Mouse (Mus musculus) liver, adult 2 months (tissue): ENCODE results near the gene Mmaa. TPM values are rescaled to one million over a fixed set of nuclear protein-coding genes. Genes with fewer than 3 reads are reported as not detected.

ENCODE experiments used
- DNase-seq: peaks from one replicate; pipeline ENCODE4 v3.0.0-alpha.2; 2011; ENCODE audit warnings: low read depth, low spot score; ENCODE audit errors: extremely low read depth
- H3K27ac ChIP-seq: fragments of 200-500 bp; replicated peaks from 2 replicates; pipeline ENCODE4 v1.5.1; 2012; ENCODE audit warnings: low read depth, mild to moderate bottlenecking, control low read depth, inconsistent platforms, low read length; ENCODE audit not compliant: insufficient read depth
- H3K27me3 ChIP-seq: fragments of 200-500 bp; 2 replicates; pipeline ENCODE4 v1.6.1; 2012; ENCODE audit warnings: mild to moderate bottlenecking, moderate library complexity, low read length, inconsistent platforms; ENCODE audit not compliant: control insufficient read depth, insufficient read depth
- H3K36me3 ChIP-seq: fragments of 200-500 bp; 2 replicates; pipeline ENCODE4 v1.6.1; 2012; ENCODE audit warnings: low read length, inconsistent platforms; ENCODE audit not compliant: control insufficient read depth, insufficient read depth
- H3K4me1 ChIP-seq: fragments of 200-500 bp; 2 replicates; pipeline ENCODE4 v1.6.1; 2011; ENCODE audit warnings: low read length; ENCODE audit not compliant: control insufficient read depth, insufficient read depth
- H3K4me3 ChIP-seq: fragments of 200-500 bp; 2 replicates; pipeline ENCODE4 v1.5.1; 2011; ENCODE audit warnings: low read depth, mild to moderate bottlenecking, control low read depth, low read length, moderate library complexity; ENCODE audit not compliant: insufficient read depth
- H3K79me2 ChIP-seq: fragments of 200-500 bp; 2 replicates; pipeline ENCODE4 v1.6.1; 2012; ENCODE audit warnings: inconsistent platforms, mild to moderate bottlenecking, low read length, moderate library complexity; ENCODE audit not compliant: control insufficient read depth, insufficient read depth
- H3K9ac ChIP-seq: fragments of 200-500 bp; 2 replicates; pipeline ENCODE4 v1.6.1; 2012; ENCODE audit warnings: low read depth, mild to moderate bottlenecking, control low read depth, inconsistent platforms, low read length
- CTCF ChIP-seq: fragments of 200-500 bp; IDR thresholded peaks from 2 replicates; pipeline ENCODE4 v1.5.1; 2011; ENCODE audit warnings: low read depth, low read length, control low read depth
- POLR2A ChIP-seq: fragments of 200-500 bp; IDR thresholded peaks from 2 replicates; pipeline ENCODE4 v1.6.1; 2011; ENCODE audit warnings: low read length, control low read depth; ENCODE audit not compliant: insufficient read depth; ENCODE audit errors: extremely low read depth
- WGBS: fragments of 180-500 bp; shearing (Covaris S2); methylation state at CpG from one replicate; pipeline ENCODE4 v1.1.7; 2018; 5-methylcytosine and 5-hydroxymethylcytosine counted together
- polyA plus RNA-seq: library from polyadenylated mRNA; depleted of rRNA; stranded (reverse); fragments of >200 nt; gene quantifications from 2 replicates; pipeline ENCODE4 v1.2.3, GENCODE M21; 2012
- total RNA-seq: library from RNA; depleted of rRNA; stranded (reverse); fragments of >200 nt; gene quantifications from 2 replicates; pipeline ENCODE4 v1.2.3, GENCODE M21; 2014

Gene Mmaa
- total and polyA plus RNA-seq, 2 experiments, result 7.4 to 9.0 TPM

DNA sequence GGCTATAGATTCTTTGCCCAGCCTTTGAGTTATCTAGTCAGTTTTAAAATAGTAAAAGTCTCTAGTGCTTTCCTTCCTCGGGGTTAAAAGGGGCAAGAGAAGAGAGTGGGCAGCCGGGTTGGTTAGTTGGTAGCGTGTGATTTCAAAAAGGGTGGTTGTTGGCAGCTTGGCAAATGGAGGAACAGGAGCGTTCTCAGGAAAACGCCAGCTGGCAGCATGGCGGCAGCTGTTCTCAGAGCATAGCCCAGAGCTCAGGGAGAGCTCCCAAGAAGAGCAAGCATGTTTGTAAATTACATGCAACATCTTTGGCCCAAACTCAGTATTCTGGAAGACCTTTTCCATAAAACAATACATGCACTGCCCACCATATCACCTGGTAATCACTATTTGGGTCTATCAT lies 41.0 kb downstream of the Mmaa start:
- DNase-seq, result no peak
- Histone ChIP-seq H3K9ac (no peak overlapping the region), H3K79me2 (no peaks in the 10 kb centered on the region), H3K4me1 (no peaks in the 10 kb centered on the region), H3K4me3 (no peak overlapping the region), H3K27me3 (no peaks in the 10 kb centered on the region), H3K27ac (no peak overlapping the region), H3K36me3 (no peaks in the 10 kb centered on the region)
- TF ChIP-seq CTCF, result no peak
- no peak for TF ChIP-seq POLR2A
- 93% methylated on average over 6 of the region's 6 CpGs for WGBS

DNA sequence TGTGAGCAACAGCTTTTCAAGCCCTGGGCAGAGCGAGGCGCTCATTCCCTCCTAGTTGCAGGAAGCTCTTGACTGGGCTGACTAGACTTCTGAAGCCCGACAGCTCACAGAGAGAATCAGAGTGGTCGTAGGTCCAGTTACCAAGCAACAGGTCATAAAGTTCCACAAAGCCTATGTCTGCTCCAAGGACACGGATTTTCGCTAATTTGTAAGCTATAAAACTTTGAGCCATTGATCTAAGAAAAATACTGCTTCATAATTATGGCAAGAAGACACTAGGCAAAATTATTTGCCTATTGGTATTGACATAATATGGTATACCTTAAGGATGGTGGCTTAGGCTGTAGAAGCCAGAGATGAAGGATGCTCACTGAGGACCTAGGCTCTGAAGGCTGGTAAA lies 46.3 kb downstream of the Mmaa start, which contains the start of gene 1700011L22Rik:
Gene 1700011L22Rik, minus strand, starts transcription at position 101 of the 400 bp plus-strand sequence.
- Histone ChIP-seq H3K36me3 (no peaks in the 10 kb centered on the region), H3K9ac (no peak within 1 kb of the TSS), H3K4me1 (no peaks in the 10 kb centered on the region), H3K27me3 (no peaks in the 10 kb centered on the region), H3K79me2 (no peaks in the 10 kb centered on the region), H3K4me3 (no peak within 1 kb of the TSS), H3K27ac (no peak within 1 kb of the TSS)
- WGBS, result 96% methylated on average over 6 of the region's 6 CpGs
- no peak for DNase-seq
- no peak for TF ChIP-seq CTCF
- no peak for TF ChIP-seq POLR2A

DNA sequence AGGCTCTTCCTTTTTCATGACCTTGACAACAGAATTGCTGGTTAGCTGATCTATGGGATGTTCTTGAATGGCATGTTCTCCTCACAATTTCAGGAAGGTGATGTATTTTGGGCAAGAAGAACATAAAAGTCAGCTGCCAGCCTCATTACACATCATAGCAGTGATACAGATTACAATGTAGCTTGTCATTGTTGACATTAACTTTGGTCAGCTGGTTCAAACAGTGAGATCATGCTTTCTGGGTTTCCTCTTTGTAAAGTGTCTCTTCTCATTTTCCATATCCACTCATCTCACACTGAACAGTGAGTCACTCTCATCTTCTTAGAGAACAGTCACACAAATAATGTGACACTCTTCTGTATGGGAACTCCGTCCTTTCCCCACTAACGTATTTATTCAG lies 51.3 kb downstream of the Mmaa start:
- Histone ChIP-seq H3K4me3 (no peak overlapping the region), H3K36me3 (no peaks in the 10 kb centered on the region), H3K9ac (no peak overlapping the region), H3K4me1 (no peaks in the 10 kb centered on the region), H3K27me3 (no peaks in the 10 kb centered on the region), H3K27ac (no peak overlapping the region), H3K79me2 (no peaks in the 10 kb centered on the region)
- TF ChIP-seq CTCF (no peak), POLR2A (no peak)
- WGBS, result 94% methylated on average over 2 of the region's 2 CpGs
- no peak for DNase-seq

DNA sequence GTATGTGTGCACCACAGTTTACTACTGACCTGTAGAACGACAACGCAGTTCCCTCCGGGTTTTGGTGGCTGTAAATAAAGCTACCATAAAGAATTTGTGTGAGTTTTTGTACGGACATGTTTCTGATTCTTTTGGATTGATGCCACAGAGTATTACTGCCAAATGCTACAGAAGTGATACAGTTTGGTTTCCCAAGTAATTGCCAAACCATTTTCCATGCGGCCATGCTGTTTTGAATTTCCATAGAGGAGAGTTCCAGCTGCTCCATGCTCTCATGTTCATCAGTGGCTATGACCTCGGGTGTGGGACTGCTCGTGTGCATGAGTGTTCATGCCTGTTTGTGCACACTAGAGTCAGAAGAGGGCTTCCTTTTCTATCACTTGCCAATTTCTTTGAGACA lies 54.7 kb downstream of the Mmaa start:
- Histone ChIP-seq H3K9ac (no peak overlapping the region), H3K27ac (no peak overlapping the region), H3K4me3 (no peak overlapping the region), H3K27me3 (no peaks in the 10 kb centered on the region), H3K79me2 (no peaks in the 10 kb centered on the region), H3K36me3 (no peaks in the 10 kb centered on the region), H3K4me1 (no peaks in the 10 kb centered on the region)
- DNase-seq, result no peak
- TF ChIP-seq CTCF, result no peak
- TF ChIP-seq POLR2A, result no peak
- 81% methylated on average over 7 of the region's 7 CpGs for WGBS

DNA sequence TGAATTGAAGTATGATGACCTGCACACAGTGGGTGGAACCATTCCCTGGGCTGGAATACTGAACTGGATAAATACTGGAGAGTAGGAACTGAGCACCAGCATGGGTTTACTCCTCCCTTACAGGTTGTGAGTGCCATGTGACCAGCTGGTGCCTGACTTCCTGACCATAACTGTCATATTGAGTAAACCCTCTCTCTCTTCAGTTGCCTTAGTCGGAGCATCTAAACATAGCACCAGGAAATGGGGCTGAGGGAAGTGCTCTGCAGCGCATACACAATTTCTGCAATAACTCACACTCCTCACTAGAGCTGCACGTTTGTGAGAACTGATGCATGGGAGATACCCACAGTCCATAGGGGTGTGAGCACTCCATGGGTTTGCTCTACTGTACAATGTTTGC lies 55.4 kb downstream of the Mmaa start:
- Histone ChIP-seq H3K9ac (no peak overlapping the region), H3K27ac (no peak overlapping the region), H3K36me3 (no peaks in the 10 kb centered on the region), H3K4me1 (no peaks in the 10 kb centered on the region), H3K79me2 (no peaks in the 10 kb centered on the region), H3K4me3 (no peak overlapping the region), H3K27me3 (no peaks in the 10 kb centered on the region)
- WGBS, result 71% methylated on average over 3 of the region's 3 CpGs
- no peak for DNase-seq
- no peak for TF ChIP-seq POLR2A
- TF ChIP-seq CTCF, result no peak

DNA sequence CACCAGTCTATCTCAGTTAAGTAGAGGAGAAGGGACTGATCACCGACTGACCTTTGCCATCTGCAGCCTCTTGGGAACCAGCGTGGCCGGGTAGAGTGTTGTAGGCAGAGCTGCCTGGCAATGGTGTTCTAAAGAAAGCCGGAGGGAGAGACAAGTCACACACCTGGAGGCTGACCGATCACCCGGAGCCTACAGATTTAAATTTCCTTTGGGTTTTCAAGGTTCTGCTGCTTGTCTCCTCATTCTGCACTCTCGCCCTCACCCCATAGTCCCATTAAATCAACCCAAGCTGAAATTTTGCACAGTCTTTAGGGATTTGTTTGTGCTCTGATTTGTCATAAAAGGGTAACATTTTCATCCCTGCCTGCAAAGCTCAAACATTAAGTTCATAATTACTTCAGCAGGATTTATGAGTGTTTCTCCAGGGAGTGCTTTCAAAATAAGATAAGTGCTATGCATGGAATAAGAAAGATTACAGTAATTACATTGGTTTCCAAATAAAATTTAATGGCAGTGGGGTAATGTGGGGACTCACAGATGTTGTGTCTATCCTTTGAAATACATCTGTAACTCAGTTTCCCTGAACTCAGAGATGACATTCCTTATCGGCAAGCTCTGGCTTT lies 65.4 kb downstream of the Mmaa start:
- Histone ChIP-seq H3K79me2 (no peaks in the 10 kb centered on the region), H3K27ac (no peak overlapping the region), H3K9ac (no peak overlapping the region), H3K4me1 (no peaks in the 10 kb centered on the region), H3K4me3 (no peak overlapping the region), H3K36me3 (no peaks in the 10 kb centered on the region), H3K27me3 (no peaks in the 10 kb centered on the region)
- no peak for DNase-seq
- TF ChIP-seq CTCF (no peak), POLR2A (no peak)
- 90% methylated on average over 8 of the region's 8 CpGs for WGBS
